Mouse (Mus musculus): ENCODE data around the gene Dph7. TPM values are rescaled to one million over a fixed set of nuclear protein-coding genes. Genes with fewer than 3 reads are reported as not detected.

Gene Dph7
- polyA plus RNA-seq (2017; shearing (Covaris generic)) = 10 to 100 TPM; 34.2 to 42.6 TPM

- peak; percentile 99 for ATAC-seq
Observed at GRCm38 (mm10) chr2:24962304-24963000, at the start of gene Dph7. Gene Dph7, plus strand, starts transcription at chr2:24962400.

GRCm38 (mm10) chr2:24912589-24912988, 49.6 kb upstream of the Dph7 start:
- ATAC-seq = no peak

- no peak for ATAC-seq
Observed at GRCm38 (mm10) chr2:24914762-24915161, 47.4 kb upstream of the Dph7 start.

- peak; percentile 94 for ATAC-seq
Observed at GRCm38 (mm10) chr2:24918930-24919838, 43.0 kb upstream of the Dph7 start, which contains the start of gene Ehmt1. Gene Ehmt1, minus strand, starts transcription at chr2:24919614.

DNA sequence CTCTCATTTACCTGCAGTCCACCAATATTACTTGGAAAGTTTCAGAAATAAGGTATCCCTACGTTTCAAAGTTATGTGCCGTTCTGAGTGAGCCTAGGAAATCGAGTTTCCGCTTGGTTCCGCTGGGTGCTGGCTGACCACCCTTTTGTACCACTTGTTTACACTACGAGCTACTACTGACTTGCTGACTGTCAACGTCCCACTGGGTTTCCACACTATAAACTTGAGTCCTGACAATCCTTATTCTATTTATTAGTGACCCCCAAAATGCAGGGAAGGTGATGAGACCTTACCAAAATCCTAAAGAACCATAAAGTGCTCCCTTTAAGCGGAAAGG, 42.4 kb upstream of the Dph7 start:
- peak; percentile 24 for ATAC-seq

DNA sequence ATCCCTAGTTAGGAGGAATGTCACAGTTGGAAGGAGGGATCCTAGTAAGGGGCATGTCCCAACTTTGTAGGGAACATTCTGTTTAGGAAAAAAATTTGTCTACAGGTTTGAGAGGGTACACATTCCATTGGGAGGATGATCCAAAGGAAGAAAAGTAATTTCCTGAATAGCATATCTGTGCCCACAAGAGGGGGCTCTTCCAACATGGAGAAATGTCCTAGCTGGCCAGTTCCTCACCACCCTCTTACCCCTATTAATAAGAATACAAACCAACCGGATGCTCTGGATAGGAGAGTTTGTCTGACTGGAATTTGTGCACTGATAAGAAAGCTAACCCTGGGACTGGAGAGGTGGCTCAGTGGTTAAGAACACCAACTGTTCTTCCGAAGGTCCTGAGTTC, 38.6 kb upstream of the Dph7 start:
- ATAC-seq = no peak

DNA sequence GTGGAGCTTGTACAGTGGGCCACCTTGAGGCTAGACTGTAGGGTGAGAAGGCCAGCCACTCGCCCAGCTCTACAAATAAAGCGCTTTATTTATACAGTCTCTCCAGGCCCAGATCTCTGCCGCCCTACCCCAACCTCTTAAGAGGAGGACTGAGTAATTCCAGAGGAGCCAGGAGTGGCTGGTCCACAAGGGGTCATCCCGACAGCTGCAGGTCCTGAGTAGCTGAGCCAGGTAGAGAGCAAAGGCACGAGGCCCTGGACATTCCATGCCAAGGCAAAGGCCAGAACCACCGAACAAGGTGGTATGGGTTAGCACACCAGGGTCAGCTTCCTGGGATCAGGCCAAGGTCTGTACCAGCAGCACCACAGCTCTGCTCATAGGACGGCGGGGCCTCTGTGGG, 36.9 kb upstream of the Dph7 start:
- ATAC-seq = no peak

DNA sequence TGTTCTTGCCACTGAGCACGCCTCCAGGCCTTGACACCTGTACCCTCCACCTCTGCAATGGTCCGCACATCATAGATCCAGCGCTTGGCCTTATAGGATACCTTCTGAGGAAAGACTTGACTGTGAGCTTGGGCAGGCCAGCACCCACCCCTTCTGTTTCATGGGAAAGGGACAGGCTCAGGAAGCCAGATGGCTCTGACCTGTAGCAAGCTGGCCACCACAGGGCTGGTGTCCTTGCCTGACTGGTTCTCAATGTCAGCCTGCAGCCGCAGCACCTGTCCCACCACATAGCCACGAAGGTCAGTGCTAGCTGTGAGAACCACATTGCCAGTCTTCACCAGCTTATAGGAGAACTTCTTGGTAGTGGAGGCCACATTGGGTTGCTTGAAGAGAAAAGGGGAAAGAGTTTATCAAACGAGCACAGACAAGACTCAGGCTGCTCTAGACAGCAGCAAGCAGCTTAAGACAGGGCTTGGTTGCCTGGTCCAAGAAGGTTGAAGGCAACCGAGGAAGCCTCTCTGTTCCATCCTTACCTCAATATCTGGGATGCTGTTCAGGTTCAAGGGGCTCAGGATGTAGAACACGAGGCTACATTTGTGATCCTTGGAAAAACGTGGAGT, 35.7 kb upstream of the Dph7 start:
- no peak for ATAC-seq

DNA sequence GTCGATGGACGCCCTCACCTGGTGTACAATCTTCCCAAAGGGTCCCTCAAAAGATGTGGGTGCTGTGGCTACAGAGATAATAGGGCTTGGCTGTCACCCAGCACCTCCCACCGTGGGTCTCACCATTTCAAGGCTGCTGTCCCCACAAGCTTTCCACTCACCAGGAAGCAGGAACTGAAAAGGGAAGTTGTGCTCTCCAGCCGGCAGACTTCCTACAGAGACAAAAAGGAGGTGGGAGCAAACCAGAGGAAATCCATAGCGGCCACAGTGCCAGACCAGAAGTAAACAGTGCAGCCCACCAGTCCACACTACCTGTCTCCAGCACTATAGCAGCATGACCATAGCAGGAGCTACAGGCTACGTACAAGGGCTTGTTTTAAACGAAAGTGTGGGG, 35.2 kb upstream of the Dph7 start:
- ATAC-seq = no peak

GRCm38 (mm10) chr2:24927810-24928479, 34.3 kb upstream of the Dph7 start:
- no peak for ATAC-seq

DNA sequence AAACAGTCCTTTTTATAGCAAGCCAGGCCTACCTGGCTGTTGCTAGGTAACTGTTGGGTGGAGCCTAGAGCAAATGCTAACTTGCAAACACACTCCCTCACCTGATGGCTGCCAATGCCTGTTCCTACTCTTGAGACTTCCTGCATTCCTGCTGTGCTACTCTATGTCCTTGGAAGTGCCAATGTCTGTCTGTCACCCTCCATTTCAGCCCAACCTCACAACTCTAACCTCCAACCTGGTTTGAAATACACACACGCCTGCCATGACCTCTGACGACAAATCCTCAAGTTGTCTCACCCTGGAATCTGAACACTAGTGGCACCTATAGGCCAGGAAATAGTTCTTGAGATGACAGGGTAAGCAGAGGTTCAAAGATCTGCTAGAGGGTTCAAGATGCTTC, 33.1 kb upstream of the Dph7 start:
- ATAC-seq = peak; percentile 62

- peak; percentile 85 for ATAC-seq
Observed at GRCm38 (mm10) chr2:24929593-24929992, 32.6 kb upstream of the Dph7 start.

GRCm38 (mm10) chr2:24934441-24934963, 27.7 kb upstream of the Dph7 start:
- peak; percentile 53 for ATAC-seq

- ATAC-seq = peak; percentile 82
Observed at GRCm38 (mm10) chr2:24935057-24935796, 27.0 kb upstream of the Dph7 start, which contains the start of gene Arrdc1. Gene Arrdc1, minus strand, starts transcription at chr2:24935252.

DNA sequence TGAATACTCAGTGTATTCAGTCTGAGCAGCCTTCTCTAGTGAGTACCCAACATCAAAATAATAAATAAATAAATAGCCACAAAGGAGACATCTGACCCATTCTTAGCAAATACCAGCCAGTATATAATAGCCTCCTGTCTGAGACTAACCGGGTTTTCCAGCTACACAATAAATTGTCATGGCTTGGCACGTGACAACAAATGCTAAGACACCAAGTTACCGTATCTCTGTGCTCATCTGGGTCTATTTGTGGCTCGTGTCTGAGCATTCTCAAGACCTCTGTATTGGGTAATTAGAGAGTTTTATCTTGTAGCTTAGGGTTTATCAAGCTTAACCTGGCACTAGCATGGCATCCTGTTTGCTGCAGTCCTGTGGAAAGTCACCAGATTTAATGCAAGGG, 20.1 kb upstream of the Dph7 start:
- ATAC-seq = no peak

DNA sequence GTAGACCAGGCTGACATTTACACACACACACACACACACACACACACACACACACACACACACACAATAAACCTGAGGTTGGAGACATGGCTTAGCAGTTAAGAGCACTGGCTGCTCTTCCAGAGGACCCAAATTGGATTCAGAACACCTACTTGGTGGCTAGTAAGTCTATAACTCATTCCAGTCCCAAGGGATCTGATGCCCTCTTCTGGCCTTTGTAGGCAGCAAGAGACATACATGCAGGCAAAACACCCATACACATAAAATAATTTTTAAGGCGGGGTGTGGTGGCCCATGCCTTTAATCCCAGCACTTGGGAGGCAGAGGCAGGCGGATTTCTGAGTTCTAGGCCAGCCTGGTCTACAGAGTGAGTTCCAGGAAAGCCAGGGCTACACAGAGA, 17.9 kb upstream of the Dph7 start:
- peak; percentile 57 for ATAC-seq

GRCm38 (mm10) chr2:24949421-24950188, 12.6 kb upstream of the Dph7 start, which contains the start of gene Zmynd19:
Gene Zmynd19, plus strand, starts transcription at chr2:24949792.
- peak; percentile 97 for ATAC-seq

DNA sequence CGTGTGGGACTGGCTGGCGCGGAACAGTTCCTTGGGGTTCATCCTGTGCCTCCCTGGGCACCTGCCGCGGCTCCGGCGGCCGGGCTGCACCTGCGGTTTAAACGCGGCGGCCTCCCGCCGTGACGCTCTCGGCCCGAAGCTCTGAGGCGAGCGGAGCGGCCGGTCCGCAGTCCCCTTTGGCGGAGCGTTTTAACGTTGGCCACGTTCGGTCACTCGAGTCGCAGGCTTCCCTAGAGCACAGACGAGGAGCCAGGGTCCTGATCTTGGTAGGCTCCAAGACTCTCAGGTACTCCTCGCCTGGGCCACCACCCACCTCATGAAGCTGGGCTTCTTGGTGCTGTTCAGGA, 12.0 kb upstream of the Dph7 start:
- ATAC-seq = peak; percentile 9

GRCm38 (mm10) chr2:24952537-24953055, 9.6 kb upstream of the Dph7 start:
- ATAC-seq = no peak

GRCm38 (mm10) chr2:24960910-24961309, 1.3 kb upstream of the Dph7 start:
- no peak for ATAC-seq

DNA sequence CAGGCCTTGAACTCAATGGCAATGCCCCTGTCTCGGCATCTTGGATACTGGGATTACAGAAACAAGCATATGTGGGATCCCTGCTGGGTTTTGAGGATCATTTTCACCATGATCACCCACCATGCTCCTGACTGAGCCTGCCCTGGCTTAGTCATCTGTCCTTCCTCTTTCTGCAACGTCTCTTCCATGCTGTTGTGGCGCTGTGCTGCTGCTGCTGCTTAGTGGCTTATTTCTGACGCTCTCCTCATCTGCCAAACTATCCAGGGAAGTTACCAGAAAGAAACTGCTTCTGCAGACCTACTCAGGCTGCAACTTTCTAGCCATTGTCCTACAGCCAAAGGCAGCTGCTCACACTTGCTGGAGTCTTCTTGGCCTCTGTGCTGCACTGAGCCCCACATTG, 8.2 kb downstream of the Dph7 start:
- no peak for ATAC-seq

Data from CD4-positive, CD25-positive, alpha-beta regulatory T cell, adult 4 months (primary cell).